Mouse (Mus musculus) layer of hippocampus, adult 2 months (tissue): ENCODE measurements around the gene Hoxa4. TPM values are rescaled to one million over a fixed set of nuclear protein-coding genes. Genes with fewer than 3 reads are reported as not detected.

Experiments used
- DNase-seq, 2 experiments: peaks; one replicate each; pipeline ENCODE4 v3.0.0; 2022; ENCODE audit warnings: low spot score in 2 of 2
- H3K27ac ChIP-seq: fragments of 200-600 bp; 2 replicates; pipeline ENCODE4 v1.8.1; 2022
- H3K4me3 ChIP-seq: fragments of 200-600 bp; 2 replicates; pipeline ENCODE4 v1.8.1; 2022; ENCODE audit warnings: mild to moderate bottlenecking
- CTCF ChIP-seq: fragments of 200-600 bp; conservative IDR thresholded peaks from 2 replicates; pipeline ENCODE4 v1.8.1; 2022; ENCODE audit warnings: antibody characterized with exemption, mild to moderate bottlenecking, moderate library complexity
- total RNA-seq, 2 experiments: library from RNA; stranded (reverse); gene quantifications; 2 replicates each; pipeline ENCODE4 v1.2.3; 2021

Hoxa4 gene
- total RNA-seq, 2 experiments from 2014 or later: not detected

- Histone ChIP-seq H3K4me3 (no peak overlapping the region), H3K27ac (no peak overlapping the region)
- DNase-seq: no peak
- TF ChIP-seq CTCF: no peak
Observed at GRCm38 (mm10) chr6:52208868-52209684, 17.5 kb upstream of the Hoxa4 start.

GRCm38 (mm10) chr6:52208072-52208867 is 16.7 kb upstream of the Hoxa4 start, which contains the start of gene Hoxa6:
Gene Hoxa6 (minus strand): TSS chr6:52208722.
- H3K4me3 ChIP-seq: no peak within 1 kb of the TSS
- no peak for DNase-seq
- TF ChIP-seq CTCF: no peak
- no peak within 1 kb of the TSS for H3K27ac ChIP-seq

- no peak overlapping the region for H3K27ac ChIP-seq
- no peak overlapping the region for H3K4me3 ChIP-seq
- no peak for TF ChIP-seq CTCF
- no peak for DNase-seq
Observed at GRCm38 (mm10) chr6:52207684-52207976, 16.1 kb upstream of the Hoxa4 start.

DNA sequence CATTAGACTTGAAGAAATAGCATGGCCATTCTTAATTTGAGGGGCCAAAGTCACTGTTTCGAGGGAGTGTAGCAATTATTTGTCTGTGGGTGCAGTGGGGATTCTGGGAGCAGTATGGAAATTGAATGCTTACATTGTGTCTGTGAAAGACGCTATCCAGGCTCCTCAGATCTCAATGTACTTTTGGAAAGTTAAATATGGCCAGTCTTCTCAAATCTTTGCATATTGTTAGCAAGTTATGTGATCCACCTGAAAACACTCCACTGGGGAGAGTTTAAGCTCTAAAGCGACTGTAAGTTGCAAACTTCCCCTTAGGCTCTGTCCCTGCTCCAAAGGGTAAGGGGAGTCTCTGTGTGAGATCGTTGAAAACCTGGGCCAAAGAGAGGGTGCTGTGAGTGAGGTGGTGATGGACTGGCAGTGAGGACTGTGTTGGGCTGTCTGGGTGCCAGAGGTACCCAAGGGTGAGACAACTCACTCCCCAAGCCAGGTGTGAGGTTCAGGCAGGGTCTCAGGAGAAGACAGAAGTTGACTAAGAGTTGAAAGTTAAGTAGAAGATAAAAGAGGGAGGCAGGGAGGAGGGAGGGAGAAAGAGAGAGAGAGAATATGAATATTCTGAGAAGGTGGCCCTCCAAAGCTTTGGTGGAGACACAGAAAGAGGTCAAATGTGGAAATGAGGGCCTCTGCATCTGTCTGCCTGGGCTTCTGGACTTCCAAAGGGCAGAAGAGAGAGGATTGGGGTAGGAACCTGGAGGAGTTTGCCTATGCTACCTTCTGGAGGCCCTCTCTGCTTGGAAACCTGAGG is 15.5 kb upstream of the Hoxa4 start:
- TF ChIP-seq CTCF: no peak
- H3K27ac ChIP-seq: no peak overlapping the region
- DNase-seq: no peak
- no peak overlapping the region for H3K4me3 ChIP-seq

DNA sequence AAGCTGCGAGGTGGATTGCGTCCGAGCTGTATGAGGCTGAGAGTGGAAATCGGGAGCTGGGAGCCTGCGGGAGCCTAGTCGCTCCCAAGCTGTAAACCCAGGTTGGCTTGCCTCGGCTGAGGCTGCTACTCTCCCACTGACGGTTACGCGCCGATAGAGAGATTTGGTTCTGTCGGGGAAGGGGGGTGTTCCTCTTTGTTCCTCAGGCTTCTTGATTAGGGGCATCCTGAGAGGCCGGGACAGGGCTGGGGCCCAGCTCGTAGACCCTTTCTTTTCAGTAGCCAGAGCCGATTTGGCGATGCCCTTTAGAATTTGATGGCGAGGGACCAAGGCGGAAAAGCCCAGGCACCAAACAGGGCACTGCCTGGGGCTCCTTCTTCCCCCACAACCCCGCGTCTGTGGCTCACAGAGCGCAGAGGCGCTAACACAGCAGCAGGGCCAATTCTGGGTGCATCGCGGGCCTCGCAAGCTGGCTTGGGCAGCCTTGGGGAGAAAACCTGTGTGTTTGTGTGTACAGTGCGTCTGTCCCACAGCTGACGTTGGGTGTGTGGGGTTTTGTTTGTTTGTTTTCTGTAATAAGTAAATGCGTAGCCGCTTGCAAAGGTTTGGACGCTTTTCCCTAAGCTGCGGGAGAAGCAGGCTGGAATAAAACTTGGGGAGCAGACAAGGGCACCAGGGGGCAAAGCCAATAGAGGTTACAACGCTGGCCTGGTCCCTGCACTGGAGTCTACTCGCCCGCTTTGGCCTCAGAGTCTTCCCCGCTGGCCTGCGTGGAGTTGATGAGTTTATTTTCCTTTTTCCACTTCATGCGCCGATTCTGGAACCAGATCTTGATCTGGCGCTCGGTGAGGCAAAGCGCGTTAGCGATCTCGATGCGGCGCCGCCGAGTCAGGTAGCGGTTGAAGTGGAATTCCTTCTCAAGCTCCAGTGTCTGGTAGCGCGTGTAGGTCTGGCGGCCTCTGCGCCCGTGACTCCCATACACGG is 14.4 kb upstream of the Hoxa4 start:
- TF ChIP-seq CTCF: no peak
- H3K27ac ChIP-seq: no peak overlapping the region
- H3K4me3 ChIP-seq: no peak overlapping the region
- no peak for DNase-seq

DNA sequence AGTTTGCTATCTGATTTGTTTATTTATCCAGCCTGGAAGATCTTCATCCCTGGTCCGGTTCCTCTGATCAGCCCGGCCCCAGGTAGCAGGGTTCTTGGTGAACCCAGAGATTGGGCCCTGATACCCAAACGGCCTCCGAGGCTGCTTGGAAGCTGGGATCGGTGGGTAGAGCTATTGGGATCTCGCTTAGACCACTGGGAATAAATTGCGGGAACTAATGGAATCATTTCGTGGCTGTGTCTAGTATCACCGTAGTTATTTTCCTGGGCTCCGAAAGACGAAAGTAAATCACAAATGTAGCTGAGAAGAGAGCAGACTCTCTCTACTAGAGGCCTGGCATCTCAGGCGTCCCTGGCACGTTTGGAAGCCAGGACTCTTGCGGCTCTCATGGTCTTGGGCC is 13.7 kb upstream of the Hoxa4 start:
- no peak for TF ChIP-seq CTCF
- Histone ChIP-seq H3K4me3 (no peak overlapping the region), H3K27ac (no peak overlapping the region)
- DNase-seq: no peak

DNA sequence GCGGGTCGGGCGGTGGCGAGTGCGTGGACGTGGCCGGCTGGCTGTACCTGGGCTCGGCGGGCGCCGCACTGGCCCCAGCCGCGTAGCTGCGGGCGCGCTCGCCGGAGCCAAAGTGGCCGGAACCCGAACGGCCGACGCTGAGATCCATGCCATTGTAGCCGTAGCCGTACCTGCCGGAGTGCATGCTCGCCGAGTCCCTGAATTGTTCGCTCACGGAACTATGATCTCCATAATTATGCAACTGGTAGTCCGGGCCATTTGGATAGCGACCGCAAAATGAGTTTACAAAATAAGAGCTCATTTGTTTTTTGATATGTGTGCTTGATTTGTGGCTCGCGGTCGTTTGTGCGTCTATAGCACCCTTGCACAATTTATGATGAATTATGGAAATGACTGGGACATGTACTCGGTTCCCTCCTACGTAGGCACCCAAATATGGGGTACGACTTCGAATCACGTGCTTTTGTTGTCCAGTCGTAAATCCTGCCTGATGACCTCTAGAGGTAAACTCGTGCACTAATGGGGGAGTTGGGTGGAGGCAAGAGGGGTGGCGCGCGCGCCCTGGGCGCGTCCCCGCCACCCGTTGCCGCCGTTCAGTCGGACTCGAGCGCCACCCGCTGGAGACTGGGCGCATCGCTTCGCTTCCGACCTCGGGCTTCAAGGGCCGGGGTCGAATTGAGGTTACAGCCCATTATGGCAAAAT is 12.6 kb upstream of the Hoxa4 start, which contains the start of gene Hoxa5:
Gene Hoxa5, minus strand, starts transcription at position 538 of the 703 bp plus-strand sequence.
- H3K27ac ChIP-seq: no peak within 1 kb of the TSS
- peak; percentile 75 for TF ChIP-seq CTCF
- DNase-seq: no peak
- no peak within 1 kb of the TSS for H3K4me3 ChIP-seq

DNA sequence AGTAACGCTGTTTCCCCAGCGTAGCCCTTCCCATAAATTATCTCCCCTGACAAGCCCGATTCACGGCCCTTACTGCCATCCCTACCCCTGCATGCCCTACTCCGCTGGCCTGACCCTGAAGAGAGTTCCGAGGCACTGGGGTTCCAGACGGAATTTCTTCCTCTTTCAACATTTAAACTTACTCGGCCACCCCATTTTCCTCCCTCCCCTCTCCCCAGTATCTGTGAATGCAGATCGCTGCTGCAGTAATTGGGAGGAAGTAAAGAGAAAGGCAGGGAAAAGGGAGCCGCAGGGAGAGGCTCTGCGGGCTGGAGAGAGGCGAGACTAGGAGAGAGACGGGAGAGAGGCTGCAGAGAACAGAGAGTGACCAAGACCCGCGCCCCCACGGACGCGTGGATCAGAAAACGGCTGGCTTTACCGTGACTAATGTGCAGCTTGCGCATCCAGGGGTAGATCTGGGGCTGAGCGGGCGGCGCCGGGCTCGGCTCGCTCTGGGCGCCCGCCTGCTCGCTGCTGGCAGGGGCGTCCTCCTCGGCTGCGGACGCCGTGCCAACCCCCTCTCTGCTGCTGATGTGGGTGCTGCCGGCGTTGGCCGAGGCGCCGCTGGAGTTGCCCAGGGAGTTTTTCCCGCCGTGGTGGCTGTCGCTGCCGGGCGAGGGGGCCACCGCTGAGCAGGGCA is 12.0 kb upstream of the Hoxa4 start:
- no peak for DNase-seq
- Histone ChIP-seq H3K4me3 (no peak overlapping the region), H3K27ac (no peak overlapping the region)
- TF ChIP-seq CTCF: no peak

DNA sequence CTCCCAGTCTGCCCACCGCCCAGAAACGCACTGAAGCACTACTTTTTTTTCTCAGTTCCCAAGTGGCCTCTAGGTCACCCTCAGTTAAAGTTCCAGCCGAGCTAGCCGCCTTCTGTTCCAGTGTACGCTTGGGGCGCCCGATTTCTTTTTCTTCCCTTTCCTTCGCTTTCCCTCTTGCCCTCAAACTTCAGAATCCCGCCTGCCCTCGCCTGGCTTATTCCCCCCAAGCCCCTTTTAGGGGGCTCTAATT is 11.5 kb upstream of the Hoxa4 start:
- TF ChIP-seq CTCF: no peak
- no peak overlapping the region for H3K4me3 ChIP-seq
- no peak for DNase-seq
- H3K27ac ChIP-seq: no peak overlapping the region

DNA sequence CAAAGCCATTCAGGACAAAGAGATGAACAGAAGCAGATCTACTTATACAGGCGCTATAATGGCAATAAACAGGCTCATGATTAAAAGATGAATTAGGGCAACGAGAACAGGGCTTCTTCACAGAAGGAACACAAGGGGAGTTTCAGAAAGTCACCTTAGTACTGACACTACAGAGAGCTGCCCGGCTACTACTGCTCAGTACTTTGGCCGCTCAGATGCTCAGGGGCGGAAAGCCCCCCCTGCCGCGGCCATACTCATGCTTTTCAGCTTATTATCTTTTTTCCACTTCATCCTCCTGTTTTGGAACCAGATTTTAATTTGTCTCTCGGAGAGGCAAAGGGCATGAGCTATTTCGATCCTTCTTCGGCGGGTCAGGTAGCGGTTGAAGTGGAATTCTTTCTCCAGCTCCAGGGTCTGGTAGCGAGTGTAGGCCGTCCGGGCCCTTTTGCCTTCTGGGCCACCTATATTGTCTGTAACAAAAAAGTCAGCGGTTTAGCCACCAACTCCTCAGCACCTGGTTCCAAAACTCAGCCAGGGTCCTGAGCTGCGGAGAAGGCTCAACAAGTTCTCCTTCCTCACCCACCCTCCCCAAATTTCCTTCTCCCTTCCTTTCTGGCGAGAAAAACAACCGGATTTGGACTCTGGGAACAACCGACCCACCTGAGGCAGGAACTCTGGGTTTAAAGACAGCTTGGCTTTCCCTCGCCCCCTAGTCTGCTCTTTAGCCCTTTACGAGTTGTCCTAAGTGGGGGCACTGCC is 11.0 kb upstream of the Hoxa4 start:
- H3K27ac ChIP-seq: no peak overlapping the region
- no peak overlapping the region for H3K4me3 ChIP-seq
- DNase-seq: no peak
- TF ChIP-seq CTCF: no peak
